Mouse (Mus musculus): ENCODE data around the gene Gdf3. TPM values are rescaled to one million over a fixed set of nuclear protein-coding genes. Genes with fewer than 3 reads are reported as not detected.

The Gdf3 gene
- polyA plus RNA-seq (2015; fragmentation: Nextera tagmentation; extraction: Ambion mirVana): 5.0 and 5.4 TPM in 2 replicates

DNA sequence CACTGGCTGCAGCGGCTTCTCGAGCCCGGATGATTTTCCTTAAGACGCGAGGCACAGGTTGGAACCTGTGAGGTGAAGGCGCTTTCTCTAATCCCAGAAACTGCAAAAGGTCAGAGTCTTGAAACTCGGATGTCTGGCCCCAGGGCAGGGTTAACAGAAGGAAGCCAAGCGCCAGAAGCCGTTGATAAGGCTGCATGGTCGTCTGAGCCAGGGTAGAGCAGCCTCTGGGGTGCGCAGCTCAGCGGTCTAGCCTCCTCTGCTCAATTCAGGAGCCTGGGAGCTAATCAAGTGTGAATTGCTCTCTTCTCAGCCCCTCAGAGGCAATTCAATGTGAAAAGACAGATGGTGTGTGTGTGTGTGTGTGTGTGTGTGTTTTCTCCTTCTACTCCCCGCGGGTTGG is at the start of gene Gdf3:
Gene Gdf3, minus strand, starts transcription at position 317 of the 400 bp plus-strand sequence.

DNA sequence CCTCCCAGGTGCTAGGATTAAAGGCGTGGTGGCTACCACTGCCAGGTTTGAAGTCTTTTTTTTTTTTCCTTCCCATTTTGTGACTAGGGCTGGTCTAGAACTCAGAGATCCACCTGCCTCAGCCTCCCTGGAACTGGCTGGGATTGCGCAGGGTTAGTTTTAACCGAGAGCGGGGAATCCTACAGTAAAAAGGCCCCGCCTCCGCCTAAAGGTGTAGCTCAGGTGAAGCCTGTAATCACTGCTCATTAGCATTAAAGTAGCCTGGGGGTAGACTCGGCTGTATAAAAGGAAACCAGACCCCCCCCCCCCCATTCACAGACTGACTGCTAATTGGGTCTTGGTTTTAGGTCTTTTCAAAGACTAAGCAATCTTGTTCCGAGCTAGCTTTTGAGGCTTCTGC is 16.2 kb upstream of the Gdf3 start, which contains the start of gene Dppa3:
Gene Dppa3, plus strand, starts transcription at position 301 of the 400 bp plus-strand sequence.

DNA sequence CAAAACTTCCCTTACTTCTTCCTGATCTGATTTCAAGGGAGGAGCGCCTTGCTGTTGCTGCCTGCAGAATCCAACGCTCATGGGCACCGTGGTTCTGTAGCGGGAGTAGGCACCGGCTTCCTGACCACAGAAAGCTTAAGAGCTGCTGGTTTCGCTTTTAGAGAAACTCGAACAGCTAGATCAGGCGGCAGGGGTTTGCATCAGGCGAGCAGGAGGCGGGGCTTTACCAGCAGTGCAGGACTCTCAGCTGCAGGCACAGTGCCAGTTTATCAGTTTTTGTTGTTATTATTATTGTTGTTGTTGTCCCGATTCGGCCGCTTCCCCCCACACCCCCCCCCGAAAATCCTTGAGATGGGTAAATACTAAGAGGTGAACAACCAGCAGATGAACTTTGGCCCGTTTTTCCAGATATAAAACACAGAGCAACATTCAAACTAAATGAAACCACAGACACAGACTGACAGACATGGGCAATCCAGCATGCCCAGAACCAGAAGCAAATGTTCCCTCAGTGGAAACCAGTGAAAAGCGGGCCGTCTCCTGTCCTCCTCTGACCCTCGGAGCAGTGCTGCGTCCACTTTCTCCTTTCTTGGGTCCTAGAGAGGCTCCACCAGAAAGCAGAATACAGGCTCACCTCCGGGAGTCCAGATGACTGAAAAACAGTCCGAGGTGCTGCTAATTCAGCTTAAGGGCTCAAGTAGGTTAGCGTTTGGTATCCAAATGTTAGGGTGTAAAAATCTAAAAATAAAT is 7.5 kb downstream of the Gdf3 start, which contains the start of gene Apobec1:
Gene Apobec1, minus strand, starts transcription at position 203 of the 750 bp plus-strand sequence.

Other genes with a start within 250 kb of the Gdf3 start
- gene Rimklb, start 111.3 kb downstream of the Gdf3 start, polyA plus RNA-seq (2015; fragmentation: Nextera tagmentation; extraction: Ambion mirVana): 0.64 and 0.66 TPM in 2 replicates
- 16.4 and 21.5 TPM in 2 replicates for gene Mfap5, start 104.2 kb downstream of the Gdf3 start, polyA plus RNA-seq (2015; fragmentation: Nextera tagmentation; extraction: Ambion mirVana)
- gene Aicda, start 56.3 kb downstream of the Gdf3 start, polyA plus RNA-seq (2015; fragmentation: Nextera tagmentation; extraction: Ambion mirVana): 0.30 and 0.36 TPM in 2 replicates
- gene Apobec1, start 7.6 kb downstream of the Gdf3 start, polyA plus RNA-seq (2015; fragmentation: Nextera tagmentation; extraction: Ambion mirVana): 7.4 and 8.6 TPM in 2 replicates
- not detected in 2 replicates for gene Dppa3, start 16.3 kb upstream of the Gdf3 start, polyA plus RNA-seq (2015; fragmentation: Nextera tagmentation; extraction: Ambion mirVana)
- gene Nanog, start 97.4 kb upstream of the Gdf3 start, polyA plus RNA-seq (2015; fragmentation: Nextera tagmentation; extraction: Ambion mirVana): 0.11 and 0.16 TPM in 2 replicates
- gene Slc2a3, start 191.6 kb upstream of the Gdf3 start, polyA plus RNA-seq (2015; fragmentation: Nextera tagmentation; extraction: Ambion mirVana): 18.5 and 24.5 TPM in 2 replicates
- 2.8 and 3.1 TPM in 2 replicates for gene Foxj2, start 209.8 kb upstream of the Gdf3 start, polyA plus RNA-seq (2015; fragmentation: Nextera tagmentation; extraction: Ambion mirVana)
- gene C3ar1, start 246.1 kb upstream of the Gdf3 start, polyA plus RNA-seq (2015; fragmentation: Nextera tagmentation; extraction: Ambion mirVana): 0.77 and 1.4 TPM in 2 replicates